Mouse (Mus musculus): ENCODE measurements around the gene Sqstm1. TPM values are rescaled to one million over a fixed set of nuclear protein-coding genes. Genes with fewer than 3 reads are reported as not detected.

Gene Sqstm1
- polyA plus RNA-seq, 1 experiment from 2014 or later, result 239 TPM

- 96% methylated on average over 13 of the region's 14 CpGs for WGBS
- peaks cover 14% of the 10 kb centered on the region; the same call in 1 of the 2 replicates for H3K4me1 ChIP-seq (ENCODE audit: control insufficient read depth, insufficient read depth, low read length)
- DNase-seq (ENCODE audit: low spot score) (no peak), ATAC-seq (ENCODE audit: low read depth) (no peak)
- H3K9me3 ChIP-seq (ENCODE audit: control insufficient read depth, low read length), result no peaks in the 10 kb centered on the region
- H3K9ac ChIP-seq (ENCODE audit: low read depth, low read length), result no peak overlapping the region
- peaks cover 58% of the 10 kb centered on the region for H3K36me3 ChIP-seq (ENCODE audit: control insufficient read depth, insufficient read depth, low read length)
- H3K4me2 ChIP-seq (ENCODE audit: low read depth, low read length), result no peak overlapping the region
- no peak overlapping the region for H3K4me3 ChIP-seq (ENCODE audit: low read depth, low read length)
- no peaks in the 10 kb centered on the region for H3K27me3 ChIP-seq (replicated peaks; ENCODE audit: control insufficient read depth, insufficient read depth, low read length)
- no peak overlapping the region for H3K27ac ChIP-seq (replicated peaks; ENCODE audit: low read depth, low read length)
Measured at GRCm38 (mm10) chr11:50207344-50207743, 3.3 kb downstream of the Sqstm1 start.

GRCm38 (mm10) chr11:50206037-50206436 is 4.6 kb downstream of the Sqstm1 start:
- H3K36me3 ChIP-seq (ENCODE audit: control insufficient read depth, insufficient read depth, low read length), result peaks cover 71% of the 10 kb centered on the region
- no peak overlapping the region for H3K9ac ChIP-seq (ENCODE audit: low read depth, low read length)
- no peaks in the 10 kb centered on the region for H3K9me3 ChIP-seq (ENCODE audit: control insufficient read depth, low read length)
- H3K27ac ChIP-seq (replicated peaks; ENCODE audit: low read depth, low read length), result no peak overlapping the region
- peaks cover 11% of the 10 kb centered on the region; the same call in 1 of the 2 replicates for H3K4me1 ChIP-seq (ENCODE audit: control insufficient read depth, insufficient read depth, low read length)
- no peak for DNase-seq (ENCODE audit: low spot score)
- ATAC-seq (ENCODE audit: low read depth), result no peak
- WGBS, result 90% methylated on average over 2 of the region's 2 CpGs
- no peak overlapping the region for H3K4me3 ChIP-seq (ENCODE audit: low read depth, low read length)
- H3K27me3 ChIP-seq (replicated peaks; ENCODE audit: control insufficient read depth, insufficient read depth, low read length), result no peaks in the 10 kb centered on the region
- H3K4me2 ChIP-seq (ENCODE audit: low read depth, low read length), result no peak overlapping the region

GRCm38 (mm10) chr11:50205434-50205833 is 5.2 kb downstream of the Sqstm1 start:
- DNase-seq (ENCODE audit: low spot score) (no peak), ATAC-seq (ENCODE audit: low read depth) (no peak)
- H3K4me1 ChIP-seq (ENCODE audit: control insufficient read depth, insufficient read depth, low read length), result peaks cover 9% of the 10 kb centered on the region; the same call in 1 of the 2 replicates
- no peak overlapping the region for H3K4me2 ChIP-seq (ENCODE audit: low read depth, low read length)
- no peaks in the 10 kb centered on the region for H3K27me3 ChIP-seq (replicated peaks; ENCODE audit: control insufficient read depth, insufficient read depth, low read length)
- no peak overlapping the region for H3K4me3 ChIP-seq (ENCODE audit: low read depth, low read length)
- no peak overlapping the region for H3K9ac ChIP-seq (ENCODE audit: low read depth, low read length)
- 93% methylated on average over 3 of the region's 3 CpGs for WGBS
- H3K36me3 ChIP-seq (ENCODE audit: control insufficient read depth, insufficient read depth, low read length), result peaks cover 77% of the 10 kb centered on the region
- no peak overlapping the region for H3K27ac ChIP-seq (replicated peaks; ENCODE audit: low read depth, low read length)
- no peaks in the 10 kb centered on the region for H3K9me3 ChIP-seq (ENCODE audit: control insufficient read depth, low read length)

GRCm38 (mm10) chr11:50203302-50203827 is 7.3 kb downstream of the Sqstm1 start:
- ATAC-seq (ENCODE audit: low read depth) (no peak; the same call in 1 of the 2 replicates), DNase-seq (ENCODE audit: low spot score) (no peak)
- 93% methylated on average over 9 of the region's 9 CpGs for WGBS
- H3K27me3 ChIP-seq (replicated peaks; ENCODE audit: control insufficient read depth, insufficient read depth, low read length), result no peaks in the 10 kb centered on the region
- H3K9ac ChIP-seq (ENCODE audit: low read depth, low read length), result no peak overlapping the region
- H3K4me1 ChIP-seq (ENCODE audit: control insufficient read depth, insufficient read depth, low read length), result no peaks in the 10 kb centered on the region
- H3K36me3 ChIP-seq (ENCODE audit: control insufficient read depth, insufficient read depth, low read length), result peaks cover 96% of the 10 kb centered on the region
- no peaks in the 10 kb centered on the region for H3K9me3 ChIP-seq (ENCODE audit: control insufficient read depth, low read length)
- no peak overlapping the region for H3K27ac ChIP-seq (replicated peaks; ENCODE audit: low read depth, low read length)
- no peak overlapping the region for H3K4me2 ChIP-seq (ENCODE audit: low read depth, low read length)
- no peak overlapping the region for H3K4me3 ChIP-seq (ENCODE audit: low read depth, low read length)

GRCm38 (mm10) chr11:50201590-50201989 is 9.0 kb downstream of the Sqstm1 start:
- H3K4me1 ChIP-seq (ENCODE audit: control insufficient read depth, insufficient read depth, low read length), result no peaks in the 10 kb centered on the region
- H3K27ac ChIP-seq (replicated peaks; ENCODE audit: low read depth, low read length), result no peak overlapping the region
- H3K4me2 ChIP-seq (ENCODE audit: low read depth, low read length), result no peak overlapping the region
- no peaks in the 10 kb centered on the region for H3K27me3 ChIP-seq (replicated peaks; ENCODE audit: control insufficient read depth, insufficient read depth, low read length)
- H3K4me3 ChIP-seq (ENCODE audit: low read depth, low read length), result no peak overlapping the region
- H3K9ac ChIP-seq (ENCODE audit: low read depth, low read length), result no peak overlapping the region
- WGBS, result 93% methylated on average over 3 of the region's 3 CpGs
- H3K36me3 ChIP-seq (ENCODE audit: control insufficient read depth, insufficient read depth, low read length), result peaks cover 96% of the 10 kb centered on the region
- no peaks in the 10 kb centered on the region for H3K9me3 ChIP-seq (ENCODE audit: control insufficient read depth, low read length)
- no peak for DNase-seq (ENCODE audit: low spot score)
- no peak for ATAC-seq (ENCODE audit: low read depth)

- Histone ChIP-seq H3K4me1 (ENCODE audit: control insufficient read depth, insufficient read depth, low read length) (no peaks in the 10 kb centered on the region), H3K4me3 (ENCODE audit: low read depth, low read length) (no peak overlapping the region), H3K36me3 (ENCODE audit: control insufficient read depth, insufficient read depth, low read length) (peaks cover 87% of the 10 kb centered on the region), H3K27ac (replicated peaks; ENCODE audit: low read depth, low read length) (no peak overlapping the region), H3K4me2 (ENCODE audit: low read depth, low read length) (no peak overlapping the region), H3K9me3 (ENCODE audit: control insufficient read depth, low read length) (no peaks in the 10 kb centered on the region), H3K9ac (ENCODE audit: low read depth, low read length) (no peak overlapping the region), H3K27me3 (replicated peaks; ENCODE audit: control insufficient read depth, insufficient read depth, low read length) (no peaks in the 10 kb centered on the region)
- 83% methylated on average over 8 of the region's 8 CpGs for WGBS
- DNase-seq (ENCODE audit: low spot score) (no peak), ATAC-seq (ENCODE audit: low read depth) (no peak)
Measured at GRCm38 (mm10) chr11:50200613-50201012, 10.0 kb downstream of the Sqstm1 start.

GRCm38 (mm10) chr11:50198916-50199315 is 11.7 kb downstream of the Sqstm1 start:
- H3K4me2 ChIP-seq (ENCODE audit: low read depth, low read length), result no peak overlapping the region
- no peak for DNase-seq (ENCODE audit: low spot score)
- H3K9ac ChIP-seq (ENCODE audit: low read depth, low read length), result no peak overlapping the region
- no peaks in the 10 kb centered on the region for H3K4me1 ChIP-seq (ENCODE audit: control insufficient read depth, insufficient read depth, low read length)
- H3K9me3 ChIP-seq (ENCODE audit: control insufficient read depth, low read length), result no peaks in the 10 kb centered on the region
- no peak overlapping the region for H3K4me3 ChIP-seq (ENCODE audit: low read depth, low read length)
- ATAC-seq (ENCODE audit: low read depth), result no peak
- H3K36me3 ChIP-seq (ENCODE audit: control insufficient read depth, insufficient read depth, low read length), result peaks cover 79% of the 10 kb centered on the region
- H3K27ac ChIP-seq (replicated peaks; ENCODE audit: low read depth, low read length), result no peak overlapping the region
- 98% methylated on average over 2 of the region's 2 CpGs for WGBS
- no peaks in the 10 kb centered on the region for H3K27me3 ChIP-seq (replicated peaks; ENCODE audit: control insufficient read depth, insufficient read depth, low read length)

- no peaks in the 10 kb centered on the region for H3K4me1 ChIP-seq (ENCODE audit: control insufficient read depth, insufficient read depth, low read length)
- DNase-seq (ENCODE audit: low spot score) (no peak), ATAC-seq (ENCODE audit: low read depth) (no peak)
- H3K36me3 ChIP-seq (ENCODE audit: control insufficient read depth, insufficient read depth, low read length), result peaks cover 73% of the 10 kb centered on the region
- no peaks in the 10 kb centered on the region for H3K27me3 ChIP-seq (replicated peaks; ENCODE audit: control insufficient read depth, insufficient read depth, low read length)
- no peak overlapping the region for H3K9ac ChIP-seq (ENCODE audit: low read depth, low read length)
- H3K27ac ChIP-seq (replicated peaks; ENCODE audit: low read depth, low read length), result no peak overlapping the region
- H3K9me3 ChIP-seq (ENCODE audit: control insufficient read depth, low read length), result no peaks in the 10 kb centered on the region
- H3K4me3 ChIP-seq (ENCODE audit: low read depth, low read length), result no peak overlapping the region
- 78% methylated on average over 3 of the region's 5 CpGs for WGBS
- no peak overlapping the region for H3K4me2 ChIP-seq (ENCODE audit: low read depth, low read length)
Measured at GRCm38 (mm10) chr11:50198219-50198846, 12.3 kb downstream of the Sqstm1 start.

- no peak for ATAC-seq (ENCODE audit: low read depth)
- no peak overlapping the region for H3K27ac ChIP-seq (replicated peaks; ENCODE audit: low read depth, low read length)
- DNase-seq (ENCODE audit: low spot score), result no peak
- H3K9me3 ChIP-seq (ENCODE audit: control insufficient read depth, low read length), result no peaks in the 10 kb centered on the region
- peaks cover 65% of the 10 kb centered on the region for H3K36me3 ChIP-seq (ENCODE audit: control insufficient read depth, insufficient read depth, low read length)
- H3K4me1 ChIP-seq (ENCODE audit: control insufficient read depth, insufficient read depth, low read length), result no peaks in the 10 kb centered on the region
- WGBS, result 77% methylated on average over 4 of the region's 4 CpGs
- no peak overlapping the region for H3K4me2 ChIP-seq (ENCODE audit: low read depth, low read length)
- no peaks in the 10 kb centered on the region for H3K27me3 ChIP-seq (replicated peaks; ENCODE audit: control insufficient read depth, insufficient read depth, low read length)
- no peak overlapping the region for H3K9ac ChIP-seq (ENCODE audit: low read depth, low read length)
- no peak overlapping the region for H3K4me3 ChIP-seq (ENCODE audit: low read depth, low read length)
Measured at GRCm38 (mm10) chr11:50197500-50197899, 13.1 kb downstream of the Sqstm1 start.
